Mouse (Mus musculus): Measurements from ENCODE around the gene Swsap1. TPM values are rescaled to one million over a fixed set of nuclear protein-coding genes. Genes with fewer than 3 reads are reported as not detected.

The Swsap1 gene
- polyA plus RNA-seq, 1 experiment from 2014 or later: 9.0 TPM

DNA sequence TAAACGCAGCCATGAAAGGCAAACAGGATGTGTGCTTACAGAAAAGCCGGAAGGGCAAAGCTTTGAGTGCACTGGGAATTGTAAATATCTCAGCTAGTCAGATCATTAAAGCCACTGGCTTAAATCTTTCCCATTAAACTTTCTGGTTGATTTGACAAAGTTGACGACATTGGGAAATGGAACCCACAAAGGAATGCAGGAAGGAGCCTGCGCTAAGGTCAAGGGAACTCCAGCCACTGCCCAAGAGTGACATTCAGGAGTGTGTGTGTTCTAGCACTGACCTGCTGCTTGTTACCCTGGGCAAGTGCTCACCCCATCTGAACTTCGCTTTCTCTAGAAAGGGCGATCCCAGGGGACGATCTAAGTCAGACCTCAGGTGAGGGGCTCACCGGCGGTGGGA, 4.6 kb downstream of the Swsap1 start:
- peaks cover 7% of the 10 kb centered on the region; the same call in 1 of the 2 replicates for H3K36me3 ChIP-seq (ENCODE audit: insufficient read depth, low read length)
- H3K4me3 ChIP-seq (ENCODE audit: low read length): peak overlapping the region; percentile 13; the same call in 1 of the 2 replicates
- ATAC-seq (ENCODE audit: low FRiP score, low TSS enrichment): no peak
- H3K4me2 ChIP-seq (replicated peaks; ENCODE audit: low read depth, low read length): peak overlapping the region; percentile 93
- H3K27me3 ChIP-seq (ENCODE audit: insufficient read depth, low read length): peaks cover 10% of the 10 kb centered on the region; the same call in 1 of the 2 replicates
- 31% methylated on average over 9 of the region's 9 CpGs for WGBS
- H3K9ac ChIP-seq (replicated peaks; ENCODE audit: low read length): peak overlapping the region; percentile 35; the same call in 1 of the 2 replicates
- no peaks in the 10 kb centered on the region for H3K9me3 ChIP-seq (ENCODE audit: low read length)
- peak overlapping the region; percentile 69; the same call in 1 of the 2 replicates for H3K27ac ChIP-seq (ENCODE audit: low read length)
- peaks cover 49% of the 10 kb centered on the region for H3K4me1 ChIP-seq (ENCODE audit: insufficient read depth, low read length)

DNA sequence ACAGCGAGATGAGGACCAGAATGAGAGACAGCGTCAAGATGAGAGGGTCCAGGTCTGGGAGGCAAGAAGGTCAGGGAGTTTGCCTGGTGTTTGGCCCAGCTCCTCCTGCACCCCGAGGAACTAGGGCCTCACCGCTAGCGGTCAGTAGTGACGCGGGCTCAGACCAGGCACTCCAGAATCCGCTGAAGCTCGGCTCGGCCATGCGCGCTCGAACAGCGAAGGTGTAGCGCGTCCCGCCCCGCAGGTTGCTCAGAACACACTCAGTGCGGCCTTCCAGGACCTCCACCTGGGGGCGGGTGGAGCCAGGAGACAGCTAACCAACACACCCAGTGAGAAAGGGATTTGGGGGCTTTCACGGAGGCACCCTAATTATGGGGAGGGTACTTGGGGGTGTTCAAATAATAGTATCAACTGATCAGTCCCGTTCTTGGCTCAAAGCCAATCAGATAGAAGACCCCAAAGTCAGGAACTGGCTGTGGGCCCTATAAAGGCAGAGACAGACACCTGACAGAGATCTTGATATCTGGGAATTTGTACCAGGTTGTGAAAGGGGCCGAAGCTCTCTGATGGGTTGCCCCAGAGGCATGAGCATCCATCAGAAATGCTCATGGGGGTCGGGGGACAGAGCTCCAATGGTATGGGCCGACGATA, 5.1 kb downstream of the Swsap1 start:
- WGBS: 8% methylated on average over 26 of the region's 26 CpGs
- Histone ChIP-seq H3K27ac (ENCODE audit: low read length) (peak overlapping the region; percentile 69; the same call in 1 of the 2 replicates), H3K4me3 (ENCODE audit: low read length) (peak overlapping the region; percentile 15; the same call in 1 of the 2 replicates), H3K4me1 (ENCODE audit: insufficient read depth, low read length) (peaks cover 49% of the 10 kb centered on the region), H3K4me2 (replicated peaks; ENCODE audit: low read depth, low read length) (peak overlapping the region; percentile 93), H3K27me3 (ENCODE audit: insufficient read depth, low read length) (peaks cover 10% of the 10 kb centered on the region; the same call in 1 of the 2 replicates), H3K9ac (replicated peaks; ENCODE audit: low read length) (peak overlapping the region; percentile 35; the same call in 1 of the 2 replicates), H3K36me3 (ENCODE audit: insufficient read depth, low read length) (peaks cover 7% of the 10 kb centered on the region; the same call in 1 of the 2 replicates), H3K9me3 (ENCODE audit: low read length) (no peaks in the 10 kb centered on the region)
- no peak for ATAC-seq (ENCODE audit: low FRiP score, low TSS enrichment)

DNA sequence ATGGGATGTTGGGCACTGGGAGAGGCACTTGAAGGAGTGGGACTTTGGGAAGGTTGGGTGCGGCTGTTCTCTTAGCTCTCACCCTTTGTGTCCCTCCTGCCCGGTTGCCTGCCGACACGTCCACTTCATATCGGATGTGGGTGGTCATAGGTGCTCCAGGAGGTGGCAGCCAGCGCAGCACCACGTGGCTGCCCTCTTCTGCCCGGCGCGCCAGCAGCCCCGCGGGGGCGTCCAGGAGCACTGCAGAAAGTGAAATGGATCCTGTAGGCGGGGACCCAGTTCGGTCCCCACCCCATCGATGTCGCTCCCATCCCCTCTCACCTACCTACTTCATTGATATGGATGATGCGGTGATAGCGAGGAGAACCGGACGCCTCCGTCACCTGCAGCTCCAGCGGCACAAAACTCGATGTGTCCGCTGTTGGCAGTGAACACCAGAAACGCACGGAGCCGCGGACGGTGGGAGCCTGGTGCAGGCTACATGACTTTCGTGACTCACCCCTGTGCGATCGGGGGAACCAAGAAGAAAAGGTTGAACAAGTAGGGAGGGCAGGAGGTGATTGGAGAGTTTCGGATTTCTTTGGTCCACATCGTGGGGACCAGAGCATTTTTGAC, 5.9 kb downstream of the Swsap1 start:
- H3K27me3 ChIP-seq (ENCODE audit: insufficient read depth, low read length): peaks cover 10% of the 10 kb centered on the region; the same call in 1 of the 2 replicates
- 2% methylated on average over 35 of the region's 35 CpGs for WGBS
- peaks cover 45% of the 10 kb centered on the region for H3K4me1 ChIP-seq (ENCODE audit: insufficient read depth, low read length)
- H3K27ac ChIP-seq (ENCODE audit: low read length): no peak overlapping the region
- H3K9ac ChIP-seq (replicated peaks; ENCODE audit: low read length): 0 out of 2 replicates have a peak overlapping the region, but pooled peaks have one; percentile 64
- peak overlapping the region; percentile 93 for H3K4me2 ChIP-seq (replicated peaks; ENCODE audit: low read depth, low read length)
- H3K9me3 ChIP-seq (ENCODE audit: low read length): no peaks in the 10 kb centered on the region
- ATAC-seq (ENCODE audit: low FRiP score, low TSS enrichment): no peak
- peaks cover 7% of the 10 kb centered on the region; the same call in 1 of the 2 replicates for H3K36me3 ChIP-seq (ENCODE audit: insufficient read depth, low read length)
- H3K4me3 ChIP-seq (ENCODE audit: low read length): peak overlapping the region; percentile 56

DNA sequence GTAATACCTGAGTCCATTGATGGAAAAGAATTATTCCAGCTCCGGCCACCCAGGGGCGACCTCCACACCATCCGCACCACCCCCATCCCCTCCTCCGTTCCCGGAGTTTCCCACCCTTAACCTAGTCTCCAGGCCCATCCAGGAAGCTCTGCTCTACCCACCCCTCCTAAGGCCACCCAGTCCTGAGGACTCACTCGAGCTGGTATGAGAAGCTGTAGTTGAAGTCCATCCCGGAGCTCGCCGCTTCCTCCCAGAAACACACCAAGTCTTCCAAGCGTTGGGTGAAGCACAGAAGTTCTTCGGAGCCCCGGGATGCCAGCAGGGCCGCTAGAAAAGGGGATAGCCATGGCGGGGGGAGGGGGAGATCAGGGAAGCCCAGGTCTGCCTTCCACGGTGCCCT, 6.5 kb downstream of the Swsap1 start:
- 0% methylated on average over 15 of the region's 15 CpGs for WGBS
- peak overlapping the region; percentile 64 for H3K9ac ChIP-seq (replicated peaks; ENCODE audit: low read length)

GRCm38 (mm10) chr9:21962416-21963059, 7.0 kb downstream of the Swsap1 start:
- Histone ChIP-seq H3K4me2 (replicated peaks; ENCODE audit: low read depth, low read length) (peak overlapping the region; percentile 93), H3K9me3 (ENCODE audit: low read length) (no peaks in the 10 kb centered on the region), H3K9ac (replicated peaks; ENCODE audit: low read length) (peak overlapping the region; percentile 64), H3K4me1 (ENCODE audit: insufficient read depth, low read length) (peaks cover 43% of the 10 kb centered on the region), H3K27me3 (ENCODE audit: insufficient read depth, low read length) (peaks cover 10% of the 10 kb centered on the region; the same call in 1 of the 2 replicates), H3K4me3 (ENCODE audit: low read length) (peak overlapping the region; percentile 56), H3K27ac (ENCODE audit: low read length) (0 out of 2 replicates have a peak overlapping the region, but pooled peaks have one; percentile 15), H3K36me3 (ENCODE audit: insufficient read depth, low read length) (peaks cover 7% of the 10 kb centered on the region; the same call in 1 of the 2 replicates)
- 4% methylated on average over 34 of the region's 34 CpGs for WGBS
- peak; percentile 79 for ATAC-seq (ENCODE audit: low FRiP score, low TSS enrichment)

More for the DNA sequence above, 6.5 kb downstream of the Swsap1 start:
- no peak overlapping the region for H3K27ac ChIP-seq (ENCODE audit: low read length)
- H3K36me3 ChIP-seq (ENCODE audit: insufficient read depth, low read length): peaks cover 7% of the 10 kb centered on the region; the same call in 1 of the 2 replicates
- H3K4me3 ChIP-seq (ENCODE audit: low read length): peak overlapping the region; percentile 56
- no peaks in the 10 kb centered on the region for H3K9me3 ChIP-seq (ENCODE audit: low read length)
- ATAC-seq (ENCODE audit: low FRiP score, low TSS enrichment): peak; percentile 21; the same call in 1 of the 2 replicates
- peak overlapping the region; percentile 93 for H3K4me2 ChIP-seq (replicated peaks; ENCODE audit: low read depth, low read length)
- peaks cover 43% of the 10 kb centered on the region for H3K4me1 ChIP-seq (ENCODE audit: insufficient read depth, low read length)
- peaks cover 10% of the 10 kb centered on the region; the same call in 1 of the 2 replicates for H3K27me3 ChIP-seq (ENCODE audit: insufficient read depth, low read length)

GRCm38 (mm10) chr9:21963417-21963816, 7.9 kb downstream of the Swsap1 start, which contains the start of gene Epor:
Epor (minus strand) TSS chr9:21963506.
- H3K4me3 ChIP-seq (ENCODE audit: low read length): peak within 1 kb of the TSS; percentile 56
- ATAC-seq (ENCODE audit: low FRiP score, low TSS enrichment): peak; percentile 37
- 0 out of 2 replicates have a peak within 1 kb of the TSS, but pooled peaks have one; percentile 15 for H3K27ac ChIP-seq (ENCODE audit: low read length)
- 0 out of 2 replicates have a peak, but pooled peaks cover 3% of the 10 kb centered on the region for H3K36me3 ChIP-seq (ENCODE audit: insufficient read depth, low read length)
- 9% methylated on average over 8 of the region's 8 CpGs for WGBS
- H3K27me3 ChIP-seq (ENCODE audit: insufficient read depth, low read length): peaks cover 10% of the 10 kb centered on the region; the same call in 1 of the 2 replicates
- peaks cover 43% of the 10 kb centered on the region for H3K4me1 ChIP-seq (ENCODE audit: insufficient read depth, low read length)
- H3K9ac ChIP-seq (replicated peaks; ENCODE audit: low read length): peak within 1 kb of the TSS; percentile 64
- peak within 1 kb of the TSS; percentile 93 for H3K4me2 ChIP-seq (replicated peaks; ENCODE audit: low read depth, low read length)
- no peaks in the 10 kb centered on the region for H3K9me3 ChIP-seq (ENCODE audit: low read length)

GRCm38 (mm10) chr9:21968883-21969282, 13.3 kb downstream of the Swsap1 start:
- no peak overlapping the region for H3K9ac ChIP-seq (replicated peaks; ENCODE audit: low read length)
- no peaks in the 10 kb centered on the region for H3K9me3 ChIP-seq (ENCODE audit: low read length)
- 0 out of 2 replicates have a peak, but pooled peaks cover under 1% of the 10 kb centered on the region for H3K4me1 ChIP-seq (ENCODE audit: insufficient read depth, low read length)
- no peaks in the 10 kb centered on the region for H3K27me3 ChIP-seq (ENCODE audit: insufficient read depth, low read length)
- no peak for ATAC-seq (ENCODE audit: low FRiP score, low TSS enrichment)
- H3K36me3 ChIP-seq (ENCODE audit: insufficient read depth, low read length): peaks cover 4% of the 10 kb centered on the region; the same call in 1 of the 2 replicates
- no peak overlapping the region for H3K27ac ChIP-seq (ENCODE audit: low read length)
- WGBS: 46% methylated on average over 6 of the region's 6 CpGs
- no peak overlapping the region for H3K4me3 ChIP-seq (ENCODE audit: low read length)
- no peak overlapping the region for H3K4me2 ChIP-seq (replicated peaks; ENCODE audit: low read depth, low read length)

- no peaks in the 10 kb centered on the region for H3K27me3 ChIP-seq (ENCODE audit: insufficient read depth, low read length)
- no peak for ATAC-seq (ENCODE audit: low FRiP score, low TSS enrichment)
- H3K27ac ChIP-seq (ENCODE audit: low read length): no peak overlapping the region
- WGBS: 89% methylated on average over 4 of the region's 4 CpGs
- peaks cover 4% of the 10 kb centered on the region; the same call in 1 of the 2 replicates for H3K36me3 ChIP-seq (ENCODE audit: insufficient read depth, low read length)
- no peak overlapping the region for H3K4me3 ChIP-seq (ENCODE audit: low read length)
- H3K4me2 ChIP-seq (replicated peaks; ENCODE audit: low read depth, low read length): no peak overlapping the region
- no peak overlapping the region for H3K9ac ChIP-seq (replicated peaks; ENCODE audit: low read length)
- H3K9me3 ChIP-seq (ENCODE audit: low read length): no peaks in the 10 kb centered on the region
- H3K4me1 ChIP-seq (ENCODE audit: insufficient read depth, low read length): no peaks in the 10 kb centered on the region
These were observed 13.7 kb downstream of the Swsap1 start for GRCm38 (mm10) chr9:21969304-21969703.

GRCm38 (mm10) chr9:21976626-21977175, 21.1 kb downstream of the Swsap1 start:
- H3K27ac ChIP-seq (ENCODE audit: low read length): no peak overlapping the region
- H3K4me3 ChIP-seq (ENCODE audit: low read length): no peak overlapping the region
- H3K4me1 ChIP-seq (ENCODE audit: insufficient read depth, low read length): no peaks in the 10 kb centered on the region
- no peak overlapping the region for H3K4me2 ChIP-seq (replicated peaks; ENCODE audit: low read depth, low read length)
- 86% methylated on average over 10 of the region's 10 CpGs for WGBS
- H3K9me3 ChIP-seq (ENCODE audit: low read length): no peaks in the 10 kb centered on the region
- no peak overlapping the region for H3K9ac ChIP-seq (replicated peaks; ENCODE audit: low read length)
- no peak for ATAC-seq (ENCODE audit: low FRiP score, low TSS enrichment)
- H3K36me3 ChIP-seq (ENCODE audit: insufficient read depth, low read length): peaks cover 20% of the 10 kb centered on the region
- H3K27me3 ChIP-seq (ENCODE audit: insufficient read depth, low read length): no peaks in the 10 kb centered on the region
